Mouse (Mus musculus): ENCODE data around the gene H2afy2. TPM values are rescaled to one million over a fixed set of nuclear protein-coding genes. Genes with fewer than 3 reads are reported as not detected.

H2afy2 gene
- total and polyA plus RNA-seq, 3 experiments, result 0.20 TPM; not detected in 2

DNA sequence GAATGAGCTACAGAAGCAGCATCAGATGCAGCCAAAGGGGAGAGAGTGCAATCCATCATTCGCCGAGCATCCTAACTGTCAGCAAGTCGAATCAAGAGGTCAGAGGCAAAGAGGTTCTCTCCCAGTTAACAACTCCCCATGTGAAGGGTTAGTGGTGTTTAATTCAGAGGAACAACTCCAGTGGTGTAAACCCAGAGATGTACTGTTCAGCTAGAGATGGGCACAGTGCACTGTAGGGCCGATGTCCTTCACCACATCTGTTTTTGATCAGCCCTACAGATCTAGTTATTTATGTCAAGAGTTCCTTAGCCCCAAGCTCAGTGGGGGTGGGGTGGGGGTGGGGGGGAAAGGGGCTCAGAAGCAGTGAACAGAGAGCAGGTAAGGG, 39.8 kb upstream of the H2afy2 start:
- peaks cover 15 to 48% of the 10 kb centered on the region in 2 experiments for H3K4me1 ChIP-seq (ENCODE audit: control insufficient read depth in 1 of 2, insufficient read depth in 2 of 2)
- TF ChIP-seq UBTF (IDR thresholded peaks at IDR 0.05; ENCODE audit: low read depth, low read length) (no peak), E2F4 (IDR thresholded peaks at IDR 0.05; ENCODE audit: insufficient replicate concordance, low read depth, low read length) (no peak), CTCF (conservative IDR thresholded peaks at IDR 0.05 in 1 of 2, IDR thresholded peaks at IDR 0.05 in 1 of 2; ENCODE audit: low read depth in 2 of 2, low read length in 2 of 2) (no peak), JUN (IDR thresholded peaks at IDR 0.05; ENCODE audit: insufficient read depth, low read depth, low read length) (no peak), TCF12 (IDR thresholded peaks at IDR 0.05; ENCODE audit: low read depth, low read length) (no peak)

DNA sequence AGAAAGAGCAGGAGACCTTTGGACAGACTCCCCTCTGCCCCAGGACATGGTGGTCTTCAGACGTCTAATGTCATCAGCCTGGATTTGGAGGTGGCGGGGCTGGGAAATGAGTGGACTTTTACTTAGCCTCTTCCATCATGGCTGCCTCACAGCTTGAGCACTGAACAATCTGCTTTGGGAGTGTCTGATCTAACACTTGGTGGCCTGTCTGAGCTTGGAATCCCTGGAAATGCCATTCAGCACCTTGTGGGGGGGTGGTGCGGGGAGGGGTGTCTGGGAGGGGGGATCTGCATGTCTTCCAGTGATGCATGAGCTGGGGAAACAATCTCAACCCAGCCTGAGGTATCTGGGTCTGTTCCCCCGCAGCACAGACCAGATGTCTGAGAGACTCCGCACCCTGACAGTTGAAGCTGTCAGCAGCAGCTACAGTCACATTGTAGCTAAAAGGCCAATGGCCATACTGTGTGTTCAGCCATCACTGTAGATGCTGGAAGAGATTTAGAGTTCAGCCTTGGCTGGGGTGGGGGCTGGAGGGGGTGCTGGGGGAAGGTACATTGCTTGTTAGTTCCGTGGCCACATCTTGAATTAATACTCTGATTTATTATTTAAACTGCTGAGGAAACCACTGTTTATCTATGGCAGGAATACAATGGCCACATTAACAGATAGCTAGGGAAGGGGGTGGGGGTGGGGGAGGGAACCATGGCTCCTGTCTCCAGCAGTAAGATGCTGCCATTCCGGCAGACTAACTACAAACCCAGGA, 39.2 kb upstream of the H2afy2 start:
- Histone ChIP-seq H3K4me3 (replicated peaks in 1 of 3; ENCODE audit: low read depth in 2 of 3, low read length in 2 of 3, poor library complexity in 1 of 3) (no peak overlapping the region), H3K4me2 (ENCODE audit: insufficient read depth, low read depth, poor library complexity, severe bottlenecking) (no peak overlapping the region), H3K27me3 (replicated peaks) (no peaks in the 10 kb centered on the region), H3K79me2 (replicated peaks; ENCODE audit: control insufficient read depth, extremely low read depth, insufficient read depth, poor library complexity, severe bottlenecking) (no peaks in the 10 kb centered on the region), H3K9ac (ENCODE audit: insufficient read depth, low read depth) (no peak overlapping the region), H3K4me1 (ENCODE audit: control insufficient read depth in 1 of 2, insufficient read depth in 2 of 2) (peaks cover 13 to 42% of the 10 kb centered on the region in 2 experiments), H3K27ac (ENCODE audit: insufficient read depth, low read depth) (no peak overlapping the region), H3K36me3 (replicated peaks in 1 of 2; ENCODE audit: control insufficient read depth in 1 of 2, insufficient read depth in 1 of 2, low read length in 1 of 2) (no peaks in the 10 kb centered on the region), H3K9me3 (replicated peaks; ENCODE audit: low read length) (no peaks in the 10 kb centered on the region)
- no peak for DNase-seq (ENCODE audit: extremely low read depth)
- no peak for TF ChIP-seq NELFE (IDR thresholded peaks at IDR 0.05; ENCODE audit: low read depth, low read length)
- TF ChIP-seq POLR2A (IDR thresholded peaks at IDR 0.05; ENCODE audit: low read depth, low read length), result no peak
- no peak for TF ChIP-seq MEF2A (IDR thresholded peaks at IDR 0.05; ENCODE audit: borderline replicate concordance, low read depth, low read length)
- dilution Hi-C loops (cut with MboI; ENCODE audit: extremely low pct_ligation_motif_present, extremely low pct_unique_long_range_greater_than_20kb, low sequenced_read_pairs), result no loop called here
- in situ Hi-C loops (cut with MboI; ENCODE audit: low pct_ligation_motif_present, low pct_unique_long_range_greater_than_20kb, low sequenced_read_pairs), result no loop called here

More for the DNA sequence above, 39.8 kb upstream of the H2afy2 start:
- Histone ChIP-seq H3K9ac (ENCODE audit: insufficient read depth, low read depth) (no peak overlapping the region), H3K4me2 (ENCODE audit: insufficient read depth, low read depth, poor library complexity, severe bottlenecking) (no peak overlapping the region), H3K27ac (ENCODE audit: insufficient read depth, low read depth) (no peak overlapping the region), H3K36me3 (replicated peaks in 1 of 2; ENCODE audit: control insufficient read depth in 1 of 2, insufficient read depth in 1 of 2, low read length in 1 of 2) (no peaks in the 10 kb centered on the region), H3K79me2 (replicated peaks; ENCODE audit: control insufficient read depth, extremely low read depth, insufficient read depth, poor library complexity, severe bottlenecking) (no peaks in the 10 kb centered on the region), H3K9me3 (replicated peaks; ENCODE audit: low read length) (no peaks in the 10 kb centered on the region), H3K27me3 (replicated peaks) (no peaks in the 10 kb centered on the region), H3K4me3 (replicated peaks in 1 of 3; ENCODE audit: low read depth in 2 of 3, low read length in 2 of 3, poor library complexity in 1 of 3) (no peak overlapping the region)
- in situ Hi-C loops (cut with MboI; ENCODE audit: low pct_ligation_motif_present, low pct_unique_long_range_greater_than_20kb, low sequenced_read_pairs) (no loop called here), dilution Hi-C loops (cut with MboI; ENCODE audit: extremely low pct_ligation_motif_present, extremely low pct_unique_long_range_greater_than_20kb, low sequenced_read_pairs) (no loop called here)
- DNase-seq (ENCODE audit: extremely low read depth), result no peak

DNA sequence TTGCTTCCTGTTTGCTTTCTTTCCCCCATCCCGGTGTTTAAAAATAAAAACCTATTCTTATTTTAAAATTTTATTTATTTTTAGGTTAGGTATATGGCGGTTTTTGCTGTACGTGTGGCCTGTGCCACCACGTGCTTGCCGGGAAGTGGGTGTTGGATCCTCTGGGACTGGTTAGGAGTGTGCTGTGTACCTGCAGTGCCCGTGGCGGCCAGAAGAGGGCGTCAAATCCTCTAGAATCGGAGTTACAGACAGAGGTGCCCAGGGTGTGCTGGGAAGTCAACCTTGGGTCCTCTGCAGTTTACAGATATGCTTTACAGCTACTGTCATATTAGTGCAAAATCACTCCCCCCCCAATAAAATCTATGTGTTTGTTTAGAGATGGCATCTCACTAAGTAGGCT, 36.1 kb upstream of the H2afy2 start:
- dilution Hi-C loops (cut with MboI; ENCODE audit: extremely low pct_ligation_motif_present, extremely low pct_unique_long_range_greater_than_20kb, low sequenced_read_pairs) (no loop called here), in situ Hi-C loops (cut with MboI; ENCODE audit: low pct_ligation_motif_present, low pct_unique_long_range_greater_than_20kb, low sequenced_read_pairs) (no loop called here)
- H3K27ac ChIP-seq (ENCODE audit: insufficient read depth, low read depth), result no peak overlapping the region
- no peak overlapping the region for H3K4me3 ChIP-seq (replicated peaks in 1 of 3; ENCODE audit: low read depth in 2 of 3, low read length in 2 of 3, poor library complexity in 1 of 3)
- H3K36me3 ChIP-seq (replicated peaks in 1 of 2; ENCODE audit: control insufficient read depth in 1 of 2, insufficient read depth in 1 of 2, low read length in 1 of 2), result no peaks in the 10 kb centered on the region
- no peaks in the 10 kb centered on the region for H3K27me3 ChIP-seq (replicated peaks)
- H3K79me2 ChIP-seq (replicated peaks; ENCODE audit: control insufficient read depth, extremely low read depth, insufficient read depth, poor library complexity, severe bottlenecking), result no peaks in the 10 kb centered on the region
- no peaks in the 10 kb centered on the region for H3K9me3 ChIP-seq (replicated peaks; ENCODE audit: low read length)
- peaks cover 0 to 14% of the 10 kb centered on the region in 2 experiments for H3K4me1 ChIP-seq (ENCODE audit: control insufficient read depth in 1 of 2, insufficient read depth in 2 of 2)
- TF ChIP-seq CTCF (conservative IDR thresholded peaks at IDR 0.05 in 1 of 2, IDR thresholded peaks at IDR 0.05 in 1 of 2; ENCODE audit: low read depth in 2 of 2, low read length in 2 of 2) (peak; percentile 4 to 37; a peak in 2 of 4 replicates), RAD21 (IDR thresholded peaks at IDR 0.05; ENCODE audit: low read depth, low read length) (peak; percentile 18), JUND (conservative IDR thresholded peaks at IDR 0.05; ENCODE audit: low read depth, low read length) (no peak)
- DNase-seq (ENCODE audit: extremely low read depth), result no peak
- no peak overlapping the region for H3K4me2 ChIP-seq (ENCODE audit: insufficient read depth, low read depth, poor library complexity, severe bottlenecking)
- no peak overlapping the region for H3K9ac ChIP-seq (ENCODE audit: insufficient read depth, low read depth)

Measured in CH12.LX (cell line).